Mouse (Mus musculus) bone marrow macrophage, adult 2 months (primary cell): Measurements from ENCODE around the gene Pnrc1.

Experiments used
- CTCF ChIP-seq: IDR thresholded peaks from 2 replicates; pipeline ENCODE4 v1.5.1; 2012; ENCODE audit warnings: low read depth, mild to moderate bottlenecking, low read length, moderate library complexity
- POLR2A ChIP-seq: IDR thresholded peaks from 2 replicates; pipeline ENCODE4 v1.6.1; 2012; ENCODE audit warnings: mild to moderate bottlenecking, low read depth, low read length, borderline replicate concordance

DNA sequence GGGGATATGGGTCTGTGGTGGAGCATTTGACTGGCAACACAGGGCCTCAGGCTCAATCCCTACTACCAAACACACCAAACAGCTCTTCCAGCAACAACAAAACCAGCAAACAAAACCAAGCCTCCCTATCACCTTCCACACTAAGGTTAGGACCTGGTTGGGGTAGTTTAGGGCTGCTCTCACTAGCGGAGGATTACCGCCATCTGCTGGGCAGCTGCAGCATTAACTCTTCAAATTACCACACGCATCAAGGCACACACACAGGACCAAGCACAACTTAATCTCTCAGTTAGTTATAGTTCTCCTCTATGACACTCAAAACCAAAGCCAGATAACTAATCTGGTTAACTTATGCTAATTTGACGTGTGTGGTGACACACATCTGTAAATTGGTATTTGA, 85.3 kb downstream of the Pnrc1 start:
- no peak for TF ChIP-seq POLR2A
- peak; percentile 82 for TF ChIP-seq CTCF
